Mouse (Mus musculus) heart, postnatal 0 days (tissue): Measurements from ENCODE around the gene Mob4. TPM values are rescaled to one million over a fixed set of nuclear protein-coding genes. Genes with fewer than 3 reads are reported as not detected.
"Not testable (repeated sequence)": the region's sequence is repeated elsewhere in the genome, so short reads cannot be mapped to it uniquely, and the experiment has no call there.

Experiments
- ATAC-seq: fragments of 200-750 bp; cut with Nextera tagmentation; 2 replicates; pipeline ENCODE4 v1.8.0; 2017; ENCODE audit warnings: low read depth, moderate number of reproducible peaks, moderate library complexity; ENCODE audit not compliant: insufficient read depth
- DNase-seq: peaks from one replicate; pipeline ENCODE4 v3.0.0-alpha.2; 2016; ENCODE audit warnings: low spot score
- H3K27ac ChIP-seq: fragments of 300-500 bp; sonication (generic); 2 replicates; pipeline ENCODE4 v1.5.1; 2014; ENCODE audit warnings: low read depth, mild to moderate bottlenecking
- H3K27me3 ChIP-seq: fragments of 300-500 bp; sonication (generic); 2 replicates; pipeline ENCODE4 v1.6.1; 2014; ENCODE audit warnings: low read length, mixed read lengths; ENCODE audit not compliant: control insufficient read depth, insufficient read depth
- H3K36me3 ChIP-seq: fragments of 300-500 bp; sonication (generic); replicated peaks from 2 replicates; pipeline ENCODE4 v1.6.1; 2014; ENCODE audit warnings: low read length, mixed read lengths; ENCODE audit not compliant: control insufficient read depth, insufficient read depth
- H3K4me1 ChIP-seq: fragments of 300-500 bp; sonication (generic); 2 replicates; pipeline ENCODE4 v1.6.1; 2014; ENCODE audit warnings: antibody characterized with exemption; ENCODE audit not compliant: control insufficient read depth, insufficient read depth
- H3K4me2 ChIP-seq: fragments of 300-500 bp; sonication (generic); 2 replicates; pipeline ENCODE4 v1.6.1; 2014; ENCODE audit warnings: low read depth, mild to moderate bottlenecking, low read length, moderate library complexity
- H3K4me3 ChIP-seq: fragments of 300-500 bp; sonication (generic); 2 replicates; pipeline ENCODE4 v1.5.1; 2014; ENCODE audit warnings: low read depth, low read length
- H3K9ac ChIP-seq: fragments of 300-500 bp; sonication (generic); replicated peaks from 2 replicates; pipeline ENCODE4 v1.6.1; 2014; ENCODE audit warnings: low read depth, low read length, mixed read lengths
- H3K9me3 ChIP-seq: fragments of 300-500 bp; sonication (generic); replicated peaks from 2 replicates; pipeline ENCODE4 v1.6.1; 2016; ENCODE audit warnings: low read length; ENCODE audit not compliant: control insufficient read depth
- CTCF ChIP-seq: IDR thresholded peaks from 2 replicates; pipeline ENCODE4 v1.5.1; 2016; ENCODE audit warnings: antibody characterized with exemption, control low read depth, low read depth
- EP300 ChIP-seq: IDR thresholded peaks from 2 replicates; pipeline ENCODE4 v1.6.1; 2016; ENCODE audit warnings: antibody characterized with exemption, low read depth
- WGBS: fragments of 180-500 bp; shearing (Covaris S2); extraction: QIAGEN DNeasy Blood & Tissue Kit; methylation state at CpG from one replicate; pipeline ENCODE4 v1.1.7; 2014; 5-methylcytosine and 5-hydroxymethylcytosine counted together
- polyA plus RNA-seq: library from polyadenylated mRNA; unstranded; fragments of >200 nt; fragmentation: Nextera tagmentation; extraction: Ambion mirVana; gene quantifications from 2 replicates; pipeline ENCODE4 v1.2.1, GENCODE M21; 2015
- total RNA-seq: library from RNA; depleted of rRNA; stranded (reverse); fragments of >200 nt; gene quantifications from 2 replicates; pipeline ENCODE4 v1.2.3, GENCODE M21; 2014; ENCODE audit warnings: low replicate concordance

The Mob4 gene
- total and polyA plus RNA-seq, 2 experiments from 2014 or later: 59.2 to 98.1 TPM

GRCm38 (mm10) chr1:55123561-55123960 is 7.5 kb upstream of the Mob4 start:
- H3K4me2 ChIP-seq: no peak overlapping the region
- no peak for DNase-seq
- H3K27ac ChIP-seq: no peak overlapping the region
- H3K27me3 ChIP-seq: no peaks in the 10 kb centered on the region
- WGBS: 87% methylated on average over 2 of the region's 2 CpGs
- H3K9ac ChIP-seq: no peak overlapping the region
- H3K36me3 ChIP-seq: no peaks in the 10 kb centered on the region
- no peaks in the 10 kb centered on the region for H3K9me3 ChIP-seq
- H3K4me3 ChIP-seq: no peak overlapping the region
- ATAC-seq: no peak
- no peaks in the 10 kb centered on the region for H3K4me1 ChIP-seq
- TF ChIP-seq CTCF (no peak), EP300 (no peak)

- WGBS: 87% methylated on average over 2 of the region's 2 CpGs
- not testable (repeated sequence) for DNase-seq, H3K4me2 ChIP-seq, H3K9me3 ChIP-seq, H3K4me3 ChIP-seq, H3K27ac ChIP-seq, H3K9ac ChIP-seq, H3K36me3 ChIP-seq, H3K4me1 ChIP-seq, ATAC-seq, H3K27me3 ChIP-seq
Observed at GRCm38 (mm10) chr1:55124136-55124535, 6.9 kb upstream of the Mob4 start.

DNA sequence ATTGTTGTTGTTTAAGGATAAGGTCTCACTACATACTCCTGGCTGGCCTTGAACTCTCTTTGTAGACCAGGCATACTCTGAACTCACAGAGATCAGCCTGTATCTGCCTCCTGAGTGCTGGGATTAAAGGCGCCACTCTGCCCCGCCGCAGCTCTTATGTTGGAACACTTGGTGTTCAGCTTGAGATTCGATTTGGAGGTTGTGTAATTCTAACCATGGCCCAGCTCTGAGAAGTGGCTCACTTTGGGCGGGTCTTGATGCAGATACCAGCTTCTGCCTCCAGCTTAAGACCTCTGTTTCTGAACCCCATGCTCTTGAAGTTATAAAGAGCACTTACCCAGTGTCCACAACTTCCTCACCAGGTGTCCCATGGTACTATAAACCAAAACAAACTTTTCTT is 1.3 kb upstream of the Mob4 start:
- no peak overlapping the region for H3K27ac ChIP-seq
- ATAC-seq: no peak
- no peak overlapping the region for H3K4me2 ChIP-seq
- no peak for DNase-seq
- no peaks in the 10 kb centered on the region for H3K27me3 ChIP-seq
- no peaks in the 10 kb centered on the region for H3K9me3 ChIP-seq
- no peak overlapping the region for H3K9ac ChIP-seq
- H3K36me3 ChIP-seq: no peaks in the 10 kb centered on the region
- 92% methylated on average over 5 of the region's 5 CpGs for WGBS
- no peak for TF ChIP-seq EP300
- TF ChIP-seq CTCF: no peak
- H3K4me3 ChIP-seq: no peak overlapping the region
- H3K4me1 ChIP-seq: peaks cover 8% of the 10 kb centered on the region

- H3K4me2 ChIP-seq: peak overlapping the region; percentile 72
- peak overlapping the region; percentile 95; the same call in 1 of the 2 replicates for H3K9ac ChIP-seq
- WGBS: 64% methylated on average over 10 of the region's 10 CpGs
- H3K4me1 ChIP-seq: peaks cover 8% of the 10 kb centered on the region
- TF ChIP-seq CTCF (no peak), EP300 (no peak; the same call in 1 of the 2 replicates)
- no peaks in the 10 kb centered on the region for H3K9me3 ChIP-seq
- no peaks in the 10 kb centered on the region for H3K36me3 ChIP-seq
- DNase-seq (no peak), ATAC-seq (no peak)
- peak overlapping the region; percentile 96 for H3K27ac ChIP-seq
- no peaks in the 10 kb centered on the region for H3K27me3 ChIP-seq
- peak overlapping the region; percentile 80 for H3K4me3 ChIP-seq
Observed at GRCm38 (mm10) chr1:55130190-55130916, 678 bp upstream of the Mob4 start.

DNA sequence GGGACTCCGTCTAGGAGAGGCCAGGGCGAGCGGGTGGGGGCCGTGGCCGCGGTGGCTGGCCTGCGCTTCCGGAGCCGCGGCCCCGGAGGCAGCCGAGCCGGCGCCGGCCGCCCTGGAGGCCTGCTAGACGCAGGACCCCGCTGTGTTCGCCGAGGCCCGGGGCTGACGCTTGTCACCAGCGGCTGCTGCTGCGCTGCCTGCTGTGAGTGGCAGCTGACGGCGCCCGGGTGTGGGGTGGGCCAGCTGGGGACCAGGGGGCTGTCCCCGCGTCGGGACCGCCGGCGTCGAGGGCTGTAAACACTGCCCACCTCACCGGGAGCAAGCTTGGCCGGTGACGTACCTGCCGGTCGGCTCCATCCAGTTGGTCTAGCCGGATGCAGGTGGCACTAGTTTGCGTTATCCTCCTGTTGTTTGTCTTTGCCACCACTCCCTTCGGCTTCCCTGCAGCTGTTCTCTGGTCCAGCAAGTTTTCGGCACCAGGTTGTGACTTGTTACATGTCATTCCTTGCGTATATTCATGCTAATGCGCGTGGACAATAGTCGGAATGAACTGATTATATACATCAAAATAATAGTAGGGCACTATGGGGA is 488 bp downstream of the Mob4 start:
- H3K9ac ChIP-seq: peak overlapping the region; percentile 95
- TF ChIP-seq CTCF (no peak), EP300 (no peak)
- peak overlapping the region; percentile 72 for H3K4me2 ChIP-seq
- H3K9me3 ChIP-seq: no peaks in the 10 kb centered on the region
- peak overlapping the region; percentile 96 for H3K27ac ChIP-seq
- DNase-seq (peak; percentile 47), ATAC-seq (peak; percentile 73)
- peak overlapping the region; percentile 80 for H3K4me3 ChIP-seq
- H3K36me3 ChIP-seq: no peaks in the 10 kb centered on the region
- 0% methylated on average over 46 of the region's 47 CpGs for WGBS
- H3K4me1 ChIP-seq: peaks cover 8% of the 10 kb centered on the region
- H3K27me3 ChIP-seq: no peaks in the 10 kb centered on the region
